Mouse (Mus musculus) embryonic facial prominence, embryonic 12.5 days (tissue): ENCODE measurements around the gene Lamb3. TPM values are rescaled to one million over a fixed set of nuclear protein-coding genes. Genes with fewer than 3 reads are reported as not detected.

Source experiments
- ATAC-seq: fragments of 200-750 bp; cut with Nextera tagmentation; 2 replicates; pipeline ENCODE4 v1.8.0; 2017; ENCODE audit not compliant: insufficient number of reproducible peaks, insufficient read depth, low FRiP score, low TSS enrichment
- H3K27ac ChIP-seq: fragments of 300-500 bp; sonication (generic); 2 replicates; pipeline ENCODE4 v1.5.1; 2016; ENCODE audit warnings: mild to moderate bottlenecking
- H3K27me3 ChIP-seq: fragments of 300-500 bp; sonication (generic); 2 replicates; pipeline ENCODE4 v1.6.1; 2016; ENCODE audit warnings: mild to moderate bottlenecking, moderate library complexity
- H3K36me3 ChIP-seq: fragments of 300-500 bp; sonication (generic); 2 replicates; pipeline ENCODE4 v1.6.1; 2016; ENCODE audit warnings: mild to moderate bottlenecking
- H3K4me1 ChIP-seq: fragments of 300-500 bp; sonication (generic); 2 replicates; pipeline ENCODE4 v1.6.1; 2016
- H3K4me2 ChIP-seq: fragments of 300-500 bp; sonication (generic); replicated peaks from 2 replicates; pipeline ENCODE4 v1.6.1; 2016; ENCODE audit warnings: mild to moderate bottlenecking, moderate library complexity
- H3K4me3 ChIP-seq: fragments of 300-500 bp; sonication (generic); 2 replicates; pipeline ENCODE4 v1.5.1; 2016; ENCODE audit warnings: mild to moderate bottlenecking
- H3K9ac ChIP-seq: fragments of 300-500 bp; sonication (generic); 2 replicates; pipeline ENCODE4 v1.6.1; 2016; ENCODE audit warnings: mild to moderate bottlenecking, moderate library complexity
- H3K9me3 ChIP-seq: fragments of 300-500 bp; sonication (generic); 2 replicates; pipeline ENCODE4 v1.6.1; 2016; ENCODE audit warnings: mild to moderate bottlenecking, moderate library complexity
- WGBS: fragments of 180-500 bp; shearing (Covaris S2); methylation state at CpG from one replicate; pipeline ENCODE4 v1.1.7; 2016; 5-methylcytosine and 5-hydroxymethylcytosine counted together
- polyA plus RNA-seq: library from polyadenylated mRNA; unstranded; fragments of >200 nt; fragmentation: Nextera tagmentation; extraction: Ambion mirVana; gene quantifications from 2 replicates; pipeline ENCODE4 v1.2.1, GENCODE M21; 2016

Gene Lamb3
- polyA plus RNA-seq: 2.0 and 2.2 TPM in 2 replicates

DNA sequence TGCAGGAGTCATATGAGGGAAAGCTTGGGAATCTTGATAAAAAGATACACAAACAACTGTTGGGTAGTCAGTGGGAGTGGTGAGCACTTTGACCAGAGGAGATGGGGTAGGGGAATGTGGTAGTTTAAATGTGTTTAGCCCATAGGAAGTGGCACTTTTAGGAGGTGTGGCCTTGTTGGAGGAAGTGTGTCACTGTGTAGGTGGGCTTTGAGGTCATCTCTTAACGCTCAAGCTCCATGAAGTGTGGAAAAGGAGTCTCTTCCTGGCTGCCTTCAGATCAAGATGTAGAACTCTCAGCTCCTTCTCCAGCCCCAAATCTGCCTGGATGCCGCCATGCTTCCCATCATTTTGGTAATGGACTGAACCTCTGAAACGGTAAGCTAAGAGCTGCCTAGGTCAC is at the start of gene Lamb3:
Lamb3 (plus strand) TSS at position 197 of the 400 bp plus-strand sequence.
- Histone ChIP-seq H3K27me3 (no peaks in the 10 kb centered on the region), H3K4me1 (no peaks in the 10 kb centered on the region), H3K36me3 (no peaks in the 10 kb centered on the region), H3K4me2 (no peak within 1 kb of the TSS), H3K4me3 (no peak within 1 kb of the TSS), H3K9me3 (no peaks in the 10 kb centered on the region), H3K27ac (no peak within 1 kb of the TSS), H3K9ac (no peak within 1 kb of the TSS)
- no peak for ATAC-seq
- WGBS: 89% methylated on average over 3 of the region's 3 CpGs

DNA sequence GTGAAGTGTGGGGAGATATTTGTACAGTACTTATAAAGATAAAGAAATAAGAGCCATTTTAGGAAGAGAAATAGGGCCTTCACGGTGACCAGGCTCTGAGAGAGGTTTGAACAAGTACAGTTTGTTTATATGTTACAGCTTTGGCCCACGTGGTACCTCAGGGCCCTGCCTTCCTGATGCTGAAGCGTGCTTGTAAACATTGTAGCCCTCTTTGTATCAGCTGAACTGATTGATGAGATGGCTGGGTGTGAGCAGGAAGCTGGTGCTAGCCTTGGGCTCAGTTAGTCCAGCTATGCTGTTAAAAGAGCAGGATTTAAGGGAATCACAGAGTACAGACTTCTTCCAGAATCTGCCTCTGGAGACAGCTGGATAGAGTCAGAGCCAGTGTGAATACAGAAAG is 48.3 kb upstream of the Lamb3 start:
- Histone ChIP-seq H3K27me3 (peaks cover 17% of the 10 kb centered on the region), H3K4me3 (no peak overlapping the region), H3K27ac (no peak overlapping the region), H3K9ac (no peak overlapping the region), H3K9me3 (no peaks in the 10 kb centered on the region), H3K4me1 (peaks cover 16% of the 10 kb centered on the region), H3K4me2 (no peak overlapping the region), H3K36me3 (no peaks in the 10 kb centered on the region)
- ATAC-seq: no peak
- 54% methylated on average over 3 of the region's 3 CpGs for WGBS

DNA sequence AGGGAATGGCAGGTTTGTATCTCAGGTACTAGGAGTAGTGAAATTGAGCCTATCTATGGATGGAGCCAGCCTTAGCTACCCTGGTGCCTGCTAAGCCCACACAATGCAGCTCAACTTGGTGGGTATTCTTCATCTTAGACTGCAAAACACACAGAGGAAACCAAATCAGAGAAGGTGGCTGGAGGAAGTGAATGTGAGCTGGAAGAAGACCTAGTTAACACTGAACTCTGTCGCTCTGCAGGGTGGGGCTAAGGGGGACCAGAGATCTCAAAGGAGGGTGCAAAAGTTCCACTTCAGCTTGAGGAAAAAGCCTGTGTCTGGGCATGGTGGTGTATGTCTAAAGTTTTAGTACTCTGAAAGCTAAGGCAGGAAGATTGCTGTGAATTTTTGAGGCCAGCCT is 47.9 kb upstream of the Lamb3 start:
- no peak overlapping the region for H3K9ac ChIP-seq
- H3K9me3 ChIP-seq: no peaks in the 10 kb centered on the region
- peaks cover 12% of the 10 kb centered on the region for H3K27me3 ChIP-seq
- peaks cover 16% of the 10 kb centered on the region for H3K4me1 ChIP-seq
- H3K4me2 ChIP-seq: no peak overlapping the region
- H3K4me3 ChIP-seq: no peak overlapping the region
- H3K27ac ChIP-seq: no peak overlapping the region
- WGBS: 44% methylated on average over 1 of the region's 1 CpGs
- ATAC-seq: no peak
- no peaks in the 10 kb centered on the region for H3K36me3 ChIP-seq

DNA sequence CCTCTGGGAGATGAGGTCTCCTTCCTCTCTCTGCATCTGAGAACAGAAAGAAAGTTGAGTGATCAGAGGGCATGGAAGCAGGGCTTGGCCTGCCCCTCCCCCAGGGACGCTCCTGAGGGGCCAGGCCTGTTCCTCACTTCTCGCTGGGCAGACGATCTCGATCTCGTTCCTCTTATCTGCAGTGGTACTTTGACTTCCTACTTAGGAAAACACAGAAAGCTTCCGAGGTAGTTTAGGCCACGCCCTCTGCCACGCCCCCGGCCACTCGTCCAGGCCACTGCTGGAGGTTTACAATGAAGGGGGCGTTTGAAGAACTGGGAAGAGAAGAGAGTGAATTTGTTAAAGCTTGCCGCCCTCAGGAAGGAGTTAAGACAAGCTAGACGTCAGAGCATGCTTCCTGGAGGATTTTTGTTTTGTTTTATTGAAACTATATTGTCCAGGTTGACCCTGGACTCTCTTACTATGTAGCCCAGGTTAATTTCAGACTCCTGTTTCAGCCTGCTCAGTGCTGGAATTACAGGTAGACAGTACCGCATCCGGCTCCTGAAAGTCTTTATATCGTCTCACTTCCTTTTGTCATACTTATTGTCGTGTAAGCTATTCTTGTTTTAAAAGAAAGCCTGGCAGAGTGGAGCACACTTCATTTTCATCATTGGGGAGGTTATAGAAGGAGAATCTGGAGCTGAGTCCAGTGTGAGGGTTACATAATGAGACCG is 47.0 kb upstream of the Lamb3 start:
- H3K36me3 ChIP-seq: no peaks in the 10 kb centered on the region
- H3K27ac ChIP-seq: no peak overlapping the region
- ATAC-seq: no peak
- H3K4me2 ChIP-seq: peak overlapping the region; percentile 39
- H3K9me3 ChIP-seq: no peaks in the 10 kb centered on the region
- H3K9ac ChIP-seq: no peak overlapping the region
- H3K4me1 ChIP-seq: peaks cover 16% of the 10 kb centered on the region
- 17% methylated on average over 18 of the region's 18 CpGs for whole genome bisulfite sequencing
- H3K4me3 ChIP-seq: no peak overlapping the region
- H3K27me3 ChIP-seq: peaks cover 3% of the 10 kb centered on the region; the same call in 1 of the 2 replicates

DNA sequence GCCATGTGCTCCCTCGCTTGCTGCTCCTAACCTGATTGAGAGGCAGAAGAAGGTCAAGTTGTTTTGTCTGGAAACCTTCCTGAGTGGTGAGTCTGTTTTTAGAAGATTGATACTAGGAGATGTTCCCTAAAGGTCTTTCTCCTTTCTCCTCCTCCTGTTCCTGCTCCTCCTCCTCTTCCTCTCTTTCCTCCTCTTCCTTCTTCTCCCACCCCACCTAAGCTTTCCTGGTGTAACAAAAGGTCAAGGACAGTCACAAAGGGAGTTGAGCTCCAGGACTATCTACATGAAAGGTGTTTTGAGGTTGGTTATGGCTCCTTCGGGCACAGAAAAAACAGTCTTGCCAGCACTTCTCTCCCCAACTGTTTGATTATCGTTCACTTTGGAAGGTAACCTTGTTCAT is 39.8 kb upstream of the Lamb3 start, which contains the start of gene A130010J15Rik:
A130010J15Rik (plus strand) TSS at position 301 of the 400 bp plus-strand sequence.
- H3K27ac ChIP-seq: no peak within 1 kb of the TSS
- H3K4me3 ChIP-seq: no peak within 1 kb of the TSS
- ATAC-seq: no peak

DNA sequence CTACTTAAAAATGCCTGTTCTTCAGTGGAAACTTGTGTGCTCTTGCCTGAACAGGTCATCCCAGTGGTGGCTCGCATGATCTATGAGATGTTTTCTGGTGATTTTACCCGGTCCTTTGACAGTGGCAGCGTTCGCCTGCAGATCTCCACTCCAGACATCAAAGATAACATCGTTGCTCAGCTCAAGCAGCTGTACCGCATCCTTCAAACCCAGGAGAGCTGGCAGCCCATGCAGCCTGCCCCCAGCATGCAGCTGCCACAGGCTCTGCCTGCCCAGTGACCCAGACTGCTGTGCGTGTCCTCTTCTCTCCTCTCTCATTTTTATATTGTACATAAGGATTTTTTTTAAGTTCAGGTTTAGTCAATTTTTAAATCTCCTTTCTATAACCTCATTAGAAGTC is 38.3 kb upstream of the Lamb3 start:
- Histone ChIP-seq H3K9me3 (no peaks in the 10 kb centered on the region), H3K4me2 (no peak overlapping the region), H3K36me3 (no peaks in the 10 kb centered on the region), H3K27me3 (no peaks in the 10 kb centered on the region), H3K27ac (no peak overlapping the region), H3K4me3 (no peak overlapping the region), H3K4me1 (peaks cover 10% of the 10 kb centered on the region), H3K9ac (no peak overlapping the region)
- WGBS: 88% methylated on average over 7 of the region's 7 CpGs
- ATAC-seq: no peak

More for the DNA sequence above, 39.8 kb upstream of the Lamb3 start, which contains the start of gene A130010J15Rik:
- Histone ChIP-seq H3K4me1 (peaks cover 6% of the 10 kb centered on the region), H3K9me3 (no peaks in the 10 kb centered on the region), H3K36me3 (no peaks in the 10 kb centered on the region), H3K9ac (no peak within 1 kb of the TSS), H3K4me2 (no peak within 1 kb of the TSS), H3K27me3 (no peaks in the 10 kb centered on the region)
- WGBS: 91% methylated on average over 3 of the region's 3 CpGs

DNA sequence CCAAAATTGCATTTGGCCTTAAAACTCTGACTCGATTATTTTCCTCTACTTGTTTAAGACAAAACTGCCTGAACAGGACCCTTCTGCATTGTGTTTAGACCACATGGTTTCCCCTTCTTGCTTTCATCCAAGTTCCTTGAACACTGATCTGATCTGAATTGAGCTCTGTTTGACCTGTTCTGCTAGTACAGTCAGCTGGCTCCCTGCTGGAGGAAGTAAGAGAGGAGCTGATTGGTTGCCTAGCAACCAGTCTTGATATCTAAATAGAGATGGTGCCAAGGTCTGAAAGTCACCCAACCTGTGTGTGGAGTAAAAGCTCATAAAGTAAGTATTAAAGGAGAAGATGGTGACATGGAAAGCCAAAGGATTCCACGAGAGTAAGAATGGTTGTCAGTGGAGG is 37.6 kb upstream of the Lamb3 start:
- Histone ChIP-seq H3K9me3 (no peaks in the 10 kb centered on the region), H3K9ac (no peak overlapping the region), H3K4me1 (peaks cover 12% of the 10 kb centered on the region), H3K27me3 (no peaks in the 10 kb centered on the region), H3K4me3 (no peak overlapping the region), H3K4me2 (no peak overlapping the region), H3K36me3 (no peaks in the 10 kb centered on the region), H3K27ac (no peak overlapping the region)
- no peak for ATAC-seq
- WGBS: 84% methylated on average over 2 of the region's 2 CpGs

DNA sequence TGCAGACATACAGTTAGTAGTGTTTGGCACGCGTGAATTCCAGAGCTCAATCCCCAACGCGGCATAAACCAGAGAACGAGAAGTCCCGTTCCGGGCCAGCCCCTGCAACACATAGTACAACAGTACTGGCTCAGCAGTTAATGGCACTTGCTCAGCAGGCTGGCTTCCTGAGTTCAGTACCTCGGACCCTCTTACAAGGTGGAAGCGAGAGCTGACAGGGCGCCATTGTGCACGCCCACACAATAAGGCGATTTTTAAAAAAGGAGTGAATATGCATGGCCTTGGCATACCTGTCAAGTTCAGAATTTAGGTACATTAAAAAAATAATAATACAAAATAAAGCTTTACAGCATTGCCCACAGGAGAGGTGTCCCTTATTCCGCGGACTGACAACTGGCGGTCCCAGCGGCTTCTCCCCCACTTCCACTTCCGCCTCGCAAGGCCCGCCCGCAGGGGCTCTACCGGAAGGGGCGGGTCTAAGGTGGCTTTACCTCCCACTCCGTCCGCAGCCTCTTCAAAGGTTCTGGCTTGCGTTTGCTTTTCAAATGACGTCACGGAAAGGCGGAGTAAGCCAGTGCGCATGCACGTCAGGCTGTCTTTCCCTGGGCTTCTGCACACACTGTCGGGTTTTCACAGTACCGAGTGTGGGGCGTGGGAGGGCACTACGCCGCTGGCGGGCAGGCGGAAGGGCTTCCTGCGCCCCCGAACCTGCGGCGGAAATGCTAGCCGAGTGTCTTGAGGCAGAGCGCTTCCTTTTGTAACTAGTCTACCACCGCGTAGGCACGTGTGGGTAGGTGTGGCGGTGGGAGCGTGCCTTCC is 34.3 kb upstream of the Lamb3 start:
- Histone ChIP-seq H3K36me3 (no peaks in the 10 kb centered on the region), H3K9ac (peak overlapping the region; percentile 67), H3K27me3 (no peaks in the 10 kb centered on the region), H3K4me2 (peak overlapping the region; percentile 63), H3K9me3 (no peaks in the 10 kb centered on the region), H3K4me3 (peak overlapping the region; percentile 61), H3K27ac (peak overlapping the region; percentile 82), H3K4me1 (peaks cover 12% of the 10 kb centered on the region)
- 1% methylated on average over 48 of the region's 48 CpGs for WGBS
- ATAC-seq: peak; percentile 96

DNA sequence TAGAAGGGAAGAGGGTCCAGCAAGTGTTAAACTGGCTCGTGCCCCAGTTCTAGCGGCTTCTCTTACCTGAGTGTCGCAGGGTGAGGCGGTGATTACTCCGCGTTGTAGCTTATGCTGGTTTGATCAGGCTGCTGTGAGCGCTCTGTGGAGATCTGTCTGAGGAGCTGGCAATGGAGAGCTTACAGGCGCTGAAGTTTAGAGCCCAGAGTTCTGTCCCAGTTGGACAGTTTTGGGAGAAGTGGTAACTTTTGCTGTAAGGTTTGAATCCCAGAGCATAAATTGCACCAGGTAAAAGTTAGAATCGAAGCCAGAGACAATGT is 33.7 kb upstream of the Lamb3 start:
- no peaks in the 10 kb centered on the region for H3K9me3 ChIP-seq
- ATAC-seq: no peak
- no peaks in the 10 kb centered on the region for H3K36me3 ChIP-seq
- 19% methylated on average over 9 of the region's 9 CpGs for WGBS
- peak overlapping the region; percentile 67 for H3K9ac ChIP-seq
- peaks cover 12% of the 10 kb centered on the region for H3K4me1 ChIP-seq
- peak overlapping the region; percentile 63 for H3K4me2 ChIP-seq
- peak overlapping the region; percentile 82 for H3K27ac ChIP-seq
- H3K27me3 ChIP-seq: no peaks in the 10 kb centered on the region
- H3K4me3 ChIP-seq: peak overlapping the region; percentile 61

DNA sequence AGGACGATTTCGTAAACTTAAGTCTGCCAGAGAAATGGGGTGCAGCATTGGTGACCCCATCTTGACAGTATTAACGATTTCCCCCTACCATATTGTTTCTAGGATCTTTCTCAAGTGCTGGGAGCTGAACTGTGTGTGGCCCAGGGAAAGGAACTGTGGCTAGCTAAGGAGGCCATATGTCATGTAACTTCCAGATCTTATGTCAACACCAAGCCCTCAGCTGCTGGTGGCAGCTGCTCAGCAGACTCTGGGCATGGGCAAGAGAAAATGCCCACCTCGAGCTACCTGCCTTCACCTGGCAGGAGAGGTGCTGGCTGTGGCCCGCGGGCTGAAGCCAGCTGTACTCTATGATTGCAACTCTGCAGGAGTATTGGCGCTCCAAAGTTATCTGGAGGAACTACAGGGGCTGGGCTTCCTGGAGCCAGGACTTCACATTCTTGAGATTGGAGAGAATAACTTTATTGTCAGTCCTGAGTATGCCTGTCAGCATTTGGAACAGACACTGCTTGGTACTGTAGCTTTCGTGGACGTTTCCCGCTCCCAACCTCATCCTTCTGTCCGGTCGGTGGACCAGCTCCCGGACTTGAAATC is 33.3 kb upstream of the Lamb3 start:
- no peaks in the 10 kb centered on the region for H3K27me3 ChIP-seq
- 90% methylated on average over 13 of the region's 13 CpGs for WGBS
- H3K9me3 ChIP-seq: no peaks in the 10 kb centered on the region
- H3K9ac ChIP-seq: peak overlapping the region; percentile 67; the same call in 1 of the 2 replicates
- no peaks in the 10 kb centered on the region for H3K36me3 ChIP-seq
- 0 out of 2 replicates have a peak overlapping the region, but pooled peaks have one; percentile 82 for H3K27ac ChIP-seq
- no peak for ATAC-seq
- peak overlapping the region; percentile 63 for H3K4me2 ChIP-seq
- peak overlapping the region; percentile 61 for H3K4me3 ChIP-seq
- H3K4me1 ChIP-seq: peaks cover 12% of the 10 kb centered on the region

DNA sequence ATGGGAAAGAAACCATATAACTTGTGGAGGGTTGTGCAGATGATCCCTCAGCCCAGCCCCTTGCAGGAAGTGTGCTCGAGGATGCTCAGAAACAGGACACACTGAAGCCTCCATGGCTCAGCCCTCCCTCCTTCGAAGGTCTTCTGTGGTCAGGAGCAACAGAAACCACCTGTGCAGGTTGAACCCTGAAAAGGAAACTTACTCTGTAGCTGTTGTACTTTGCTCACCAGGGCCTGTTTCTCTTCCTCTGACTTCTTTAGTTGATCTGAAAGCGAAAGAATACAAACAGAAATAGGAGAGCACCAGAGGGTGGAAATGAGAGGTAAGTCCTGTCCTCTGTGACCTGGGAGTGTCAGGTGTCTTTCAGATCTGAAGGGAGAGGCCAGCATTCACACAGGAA is 26.4 kb upstream of the Lamb3 start:
- Histone ChIP-seq H3K27me3 (no peaks in the 10 kb centered on the region), H3K9ac (no peak overlapping the region), H3K9me3 (no peaks in the 10 kb centered on the region), H3K4me3 (no peak overlapping the region), H3K36me3 (no peaks in the 10 kb centered on the region), H3K4me1 (0 out of 2 replicates have a peak, but pooled peaks cover under 1% of the 10 kb centered on the region), H3K27ac (no peak overlapping the region), H3K4me2 (no peak overlapping the region)
- no peak for ATAC-seq
- WGBS: 80% methylated on average over 3 of the region's 3 CpGs
